Mouse (Mus musculus) G1E (cell line): ENCODE measurements around the gene Snapc2. TPM values are rescaled to one million over a fixed set of nuclear protein-coding genes. Genes with fewer than 3 reads are reported as not detected.
A peak's percentile ranks its signal among the peaks of the same experiment; 100 is the strongest.

ENCODE experiments used
- ATAC-seq: 2 replicates; pipeline ENCODE4 v1.8.0; 2016; ENCODE audit warnings: mild to moderate bottlenecking; ENCODE audit not compliant: insufficient number of reproducible peaks, poor library complexity, low FRiP score, severe bottlenecking; ENCODE audit errors: extremely low read depth
- DNase-seq: peaks from one replicate; pipeline ENCODE4 v3.0.0; 2012; ENCODE audit warnings: low spot score
- H3K27me3 ChIP-seq: 2 replicates; pipeline ENCODE4 v1.6.1; 2012; ENCODE audit warnings: mild to moderate bottlenecking, low read length, inconsistent platforms; ENCODE audit not compliant: insufficient read depth
- H3K36me3 ChIP-seq: replicated peaks from 2 replicates; pipeline ENCODE3; 2012; ENCODE audit warnings: mild to moderate bottlenecking, inconsistent platforms
- H3K4me1 ChIP-seq: 2 replicates; pipeline ENCODE4 v1.6.1; 2012; ENCODE audit warnings: low read depth, low read length, inconsistent platforms, mixed read lengths; ENCODE audit not compliant: insufficient read depth
- H3K4me3 ChIP-seq: 2 replicates; pipeline ENCODE4 v1.5.1; 2012; ENCODE audit warnings: low read depth, mild to moderate bottlenecking, inconsistent platforms, low read length, moderate library complexity, mixed read lengths
- H3K9me3 ChIP-seq: replicated peaks from 2 replicates; pipeline ENCODE4 v1.6.1; 2012; ENCODE audit warnings: inconsistent platforms
- CTCF ChIP-seq: IDR thresholded peaks from 2 replicates; pipeline ENCODE4 v1.5.1; 2012; ENCODE audit warnings: low read depth, low read length, inconsistent platforms, mixed read lengths
- GATA1 ChIP-seq: IDR thresholded peaks from 2 replicates; pipeline ENCODE4 v1.6.1; 2012; ENCODE audit warnings: borderline replicate concordance, low read length, inconsistent platforms, mixed read lengths
- GATA2 ChIP-seq: IDR thresholded peaks from 2 replicates; pipeline ENCODE4 v1.6.1; 2012; ENCODE audit warnings: low read depth, low read length, inconsistent platforms, borderline replicate concordance
- POLR2AphosphoS5 ChIP-seq: IDR thresholded peaks from 2 replicates; pipeline ENCODE4 v1.6.1; 2012; ENCODE audit warnings: low read depth, low read length, inconsistent platforms; ENCODE audit not compliant: insufficient replicate concordance
- TAL1 ChIP-seq: conservative IDR thresholded peaks from 2 replicates; pipeline ENCODE4 v1.6.1; 2012; ENCODE audit warnings: low read depth, low read length, inconsistent platforms, mixed read lengths
- polyA plus RNA-seq: library from polyadenylated mRNA; stranded (reverse); fragments of >175 nt; gene quantifications from 2 replicates; pipeline ENCODE4 v1.2.3, GENCODE M21; 2012
- total RNA-seq, 2 experiments: library from RNA; stranded (forward) in 1 of 2; stranded (reverse) in 1 of 2; fragments of 200-1000 nt in 1 of 2; fragments of >200 nt in 1 of 2; fragmentation: Nextera tagmentation in 1 of 2; gene quantifications; 2 replicates each; pipeline ENCODE4 v1.2.3; 2014 to 2017

The Snapc2 gene
- total and polyA plus RNA-seq, 3 experiments: 9.1 to 49.5 (median 10.6) TPM

DNA sequence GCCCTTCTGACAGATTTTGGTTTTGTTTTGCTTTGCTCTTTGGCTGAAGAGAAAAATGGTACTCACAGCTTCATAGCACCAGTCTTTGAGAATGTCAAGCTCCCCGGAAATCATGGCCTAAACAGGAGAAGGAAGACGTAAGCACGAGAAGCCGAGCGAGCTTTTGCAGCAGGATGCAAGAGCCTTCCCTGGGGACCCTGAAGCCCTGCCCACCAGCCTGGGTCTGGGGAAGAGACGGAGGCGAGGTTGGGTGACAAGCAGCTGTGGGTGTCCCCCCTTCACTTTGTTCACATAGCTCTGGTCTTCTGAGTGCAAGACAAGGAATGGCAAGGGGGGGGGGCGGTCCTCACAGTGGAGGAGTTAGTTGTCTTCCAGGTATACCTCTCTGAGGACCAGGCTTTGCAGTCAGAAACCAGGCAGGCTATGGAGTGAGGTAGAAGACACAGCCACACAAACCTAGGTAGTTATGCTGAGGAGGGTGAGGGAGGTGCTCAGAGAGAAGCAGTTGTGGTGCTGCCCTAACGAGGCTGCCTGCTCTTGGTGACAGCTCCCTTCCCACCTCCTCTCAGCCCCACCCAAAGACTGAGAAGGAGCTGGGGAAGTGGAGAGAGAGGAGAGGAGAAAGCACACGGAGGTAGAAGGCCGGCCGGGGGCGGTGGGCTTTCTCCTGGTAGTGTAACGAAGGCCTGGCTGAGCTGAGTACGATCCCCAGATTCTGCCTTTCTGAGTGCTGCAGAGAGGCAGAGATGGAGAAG is 12.5 kb downstream of the Snapc2 start:
- ATAC-seq: no peak
- TF ChIP-seq GATA1: no peak
- no peak for TF ChIP-seq GATA2
- no peak for TF ChIP-seq POLR2AphosphoS5
- no peak for TF ChIP-seq TAL1
- TF ChIP-seq CTCF: no peak
- peaks cover 100% of the 10 kb centered on the region for H3K36me3 ChIP-seq
- DNase-seq: no peak
- H3K9me3 ChIP-seq: no peaks in the 10 kb centered on the region
- H3K27me3 ChIP-seq: no peaks in the 10 kb centered on the region
- peaks cover 7% of the 10 kb centered on the region for H3K4me1 ChIP-seq
- no peak overlapping the region for H3K4me3 ChIP-seq

DNA sequence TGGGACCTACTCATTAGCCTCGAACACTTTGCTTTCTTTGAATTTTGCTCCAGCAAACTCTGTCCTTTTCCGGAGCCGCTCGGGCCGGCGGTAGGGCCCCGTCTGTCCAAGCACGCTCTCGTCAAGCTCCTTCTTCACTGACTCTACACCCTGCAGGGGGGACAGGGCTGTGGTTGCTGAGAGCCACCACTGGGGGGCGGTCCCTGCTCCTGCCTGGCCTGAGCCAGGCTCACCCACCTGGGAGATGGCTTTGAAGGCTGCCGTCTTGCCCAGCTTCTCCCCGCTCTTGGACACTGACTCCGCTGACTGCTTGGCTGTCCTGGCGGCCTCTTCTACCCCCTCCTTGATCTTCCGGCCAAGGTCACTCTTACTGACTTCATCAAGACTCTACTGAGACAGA is 14.7 kb downstream of the Snapc2 start:
- TF ChIP-seq POLR2AphosphoS5: no peak
- TF ChIP-seq GATA2: no peak
- no peak for TF ChIP-seq TAL1
- no peak; the same call in 1 of the 2 replicates for TF ChIP-seq CTCF
- TF ChIP-seq GATA1: no peak
- no peak for DNase-seq
- Histone ChIP-seq H3K9me3 (no peaks in the 10 kb centered on the region), H3K36me3 (peaks cover 95% of the 10 kb centered on the region), H3K4me3 (no peak overlapping the region), H3K4me1 (peaks cover 8% of the 10 kb centered on the region), H3K27me3 (no peaks in the 10 kb centered on the region)
- no peak for ATAC-seq

DNA sequence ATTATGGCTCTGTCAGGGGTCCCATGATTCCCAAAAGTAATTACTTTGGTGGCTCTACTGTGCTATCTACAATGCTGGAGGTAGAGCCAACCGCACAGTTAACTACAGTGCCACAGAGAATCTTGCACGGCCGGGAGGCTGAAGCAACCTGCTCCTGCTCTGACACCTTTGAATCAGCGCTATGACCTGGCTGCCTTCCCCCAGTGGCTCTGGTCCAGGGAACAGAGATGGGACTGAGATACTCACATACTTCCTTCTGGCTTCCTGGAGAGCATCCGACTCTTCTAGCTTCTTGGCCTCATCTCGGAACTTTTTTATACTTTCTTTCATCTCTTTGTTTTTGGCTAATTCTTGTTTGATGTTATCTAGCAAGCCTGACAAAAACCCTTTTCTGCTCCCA is 16.7 kb downstream of the Snapc2 start:
- Histone ChIP-seq H3K4me3 (no peak overlapping the region), H3K27me3 (no peaks in the 10 kb centered on the region), H3K4me1 (peaks cover 24% of the 10 kb centered on the region), H3K36me3 (peaks cover 94% of the 10 kb centered on the region), H3K9me3 (no peaks in the 10 kb centered on the region)
- DNase-seq: no peak
- ATAC-seq: no peak
- TF ChIP-seq TAL1 (no peak), GATA1 (no peak), CTCF (no peak), GATA2 (no peak), POLR2AphosphoS5 (no peak)

DNA sequence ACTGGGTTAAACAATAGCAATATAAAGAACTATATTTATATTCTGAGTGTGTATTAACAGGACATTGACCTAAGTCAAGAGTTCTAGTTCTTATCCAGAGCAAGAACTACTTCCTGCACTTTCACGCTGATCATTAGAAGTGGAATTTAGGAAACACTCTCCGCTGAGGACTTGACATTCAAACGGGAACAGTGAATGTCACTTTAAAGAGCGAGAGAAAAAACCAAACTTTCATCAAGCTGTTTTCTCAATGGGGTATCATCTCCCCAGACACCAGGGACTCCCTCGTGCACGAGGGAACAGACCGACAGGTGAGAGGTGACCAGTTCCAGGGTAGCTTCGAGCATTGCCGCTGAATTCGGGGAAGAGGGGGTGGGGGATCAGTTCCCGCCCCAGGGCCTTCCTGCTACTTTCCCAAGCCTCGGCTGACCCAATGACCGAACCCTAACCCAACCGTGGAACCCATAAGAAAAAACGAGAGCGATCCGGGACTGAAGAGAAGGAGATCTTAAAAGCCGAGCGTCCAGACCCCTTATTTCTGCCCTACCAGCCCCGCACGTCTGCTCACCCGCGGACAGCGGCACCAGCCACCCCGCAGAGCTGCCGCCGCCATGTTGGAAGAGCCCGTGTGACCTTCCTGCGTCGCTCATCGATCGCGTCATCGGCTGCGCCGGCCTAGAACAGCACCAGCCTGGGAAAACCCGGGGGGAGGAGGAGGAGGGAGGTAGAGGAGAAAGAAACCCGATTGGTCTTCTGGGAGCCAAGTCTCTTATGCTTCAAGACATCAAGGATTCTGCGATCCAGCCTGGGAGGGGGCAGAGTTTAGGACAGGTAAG is 22.6 kb downstream of the Snapc2 start, which contains the start of gene Timm44:
TSS of gene Timm44 (minus strand) at position 639 of the 836 bp plus-strand sequence.
- H3K27me3 ChIP-seq: no peaks in the 10 kb centered on the region
- peaks cover 32% of the 10 kb centered on the region for H3K4me1 ChIP-seq
- peak; percentile 95 for ATAC-seq
- no peaks in the 10 kb centered on the region for H3K9me3 ChIP-seq
- DNase-seq: peak; percentile 87
- no peak for TF ChIP-seq POLR2AphosphoS5
- TF ChIP-seq TAL1: no peak
- no peak for TF ChIP-seq CTCF
- no peak for TF ChIP-seq GATA2
- TF ChIP-seq GATA1: no peak
- H3K4me3 ChIP-seq: peak within 1 kb of the TSS; percentile 87
- peaks cover 35% of the 10 kb centered on the region for H3K36me3 ChIP-seq

DNA sequence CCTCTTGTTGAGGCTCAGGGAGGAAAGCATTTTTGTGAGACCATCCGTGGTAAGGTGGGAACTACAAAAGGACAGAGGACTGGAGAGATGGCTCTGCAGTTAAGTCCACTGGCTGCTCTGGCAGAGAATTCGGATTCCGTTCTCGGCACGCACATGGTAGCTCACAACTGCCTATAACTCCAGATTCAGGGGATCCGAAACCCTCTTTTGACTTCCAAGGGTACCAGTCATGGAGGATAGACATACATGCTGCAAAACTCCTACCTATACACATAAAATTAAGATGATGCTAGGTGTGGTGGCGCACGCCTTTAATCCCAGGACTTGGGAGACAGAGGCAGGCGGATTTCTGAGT is 23.2 kb downstream of the Snapc2 start:
- no peak for TF ChIP-seq GATA2
- no peak for TF ChIP-seq POLR2AphosphoS5
- TF ChIP-seq GATA1: no peak
- TF ChIP-seq CTCF: no peak
- TF ChIP-seq TAL1: no peak
- Histone ChIP-seq H3K9me3 (no peaks in the 10 kb centered on the region), H3K36me3 (peaks cover 31% of the 10 kb centered on the region), H3K27me3 (no peaks in the 10 kb centered on the region), H3K4me1 (peaks cover 32% of the 10 kb centered on the region), H3K4me3 (peak overlapping the region; percentile 87)
- DNase-seq: no peak
- ATAC-seq: no peak

DNA sequence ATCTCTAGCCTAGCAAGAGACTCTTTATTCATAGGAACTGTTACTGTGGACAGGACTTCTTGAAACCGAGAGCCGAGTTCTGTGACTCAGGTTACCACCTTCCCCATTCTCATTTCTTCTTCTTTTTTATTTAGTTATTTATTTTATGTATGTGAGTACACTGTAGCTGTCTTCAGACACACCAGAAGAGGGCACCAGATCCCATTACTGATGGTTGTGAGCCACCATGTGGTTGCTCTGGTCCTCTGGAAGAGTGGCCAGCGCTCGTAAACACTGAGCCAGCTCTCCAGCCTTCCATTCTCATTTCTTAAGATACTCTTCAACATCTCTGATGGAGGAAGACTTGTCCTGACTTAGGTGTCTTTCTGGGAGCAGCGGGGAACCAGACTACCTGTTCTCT is 39.9 kb downstream of the Snapc2 start:
- no peaks in the 10 kb centered on the region for H3K27me3 ChIP-seq
- H3K9me3 ChIP-seq: no peaks in the 10 kb centered on the region
- TF ChIP-seq GATA1 (no peak), CTCF (no peak), GATA2 (no peak), TAL1 (no peak)
- H3K4me3 ChIP-seq: no peak overlapping the region
- DNase-seq: no peak
- no peak for ATAC-seq
- H3K4me1 ChIP-seq: no peaks in the 10 kb centered on the region; the same call in 1 of the 2 replicates
- peaks cover 94% of the 10 kb centered on the region for H3K36me3 ChIP-seq
